ENCODE assay signal across 8 mouse cellular contexts in genomic region chr5:146794084-146794852, GRCm38 (mm10). TPM values are rescaled to one million over a fixed set of nuclear protein-coding genes. Genes with fewer than 3 reads are reported as not detected.
DNase-seq lines count a peak whose midpoint lies in the region; ATAC-seq lines count a peak whose summit lies in the region.

No protein-coding gene starts in this region.

- H3K27ac ChIP-seq in heart, embryonic 11.5 days (ENCODE audit: low read depth, low read length) = peak overlapping the region; percentile 95

- H3K27me3 ChIP-seq in heart, embryonic 11.5 days (ENCODE audit: control insufficient read depth, insufficient read depth, low read length) = no peaks in the 10 kb centered on the region

- peaks cover 28% of the 10 kb centered on the region for H3K4me1 ChIP-seq in heart, embryonic 11.5 days (ENCODE audit: control insufficient read depth, insufficient read depth, low read length)

- peak overlapping the region; percentile 72 for H3K4me2 ChIP-seq in heart, embryonic 11.5 days

- WGBS in heart, embryonic 11.5 days (ENCODE audit: insufficient replicate concordance) = 1% methylated on average over 75 of the region's 83 CpGs

- DNase-seq in frontal cortex, postnatal 10 days (ENCODE audit: low spot score in 2 of 2) = peak; percentile 42 to 60
- DNase-seq in frontal cortex, adult 2 months (ENCODE audit: extremely low spot score in 1 of 2, low spot score in 1 of 2) = no peak
- peak; percentile 56 for DNase-seq in CD4-positive helper T cell, adult 2 months (ENCODE audit: low read depth, low spot score)
- DNase-seq in embryo, embryonic 10 days (ENCODE audit: low spot score) = peak; percentile 55
- peak; percentile 39 to 56 for DNase-seq in kidney, postnatal 25 days
- DNase-seq in testis, postnatal 10 days (ENCODE audit: low spot score) = peak; percentile 75

- peak overlapping the region; percentile 97 for H3K4me3 ChIP-seq in heart, embryonic 11.5 days (ENCODE audit: low read depth, low read length)

- peak overlapping the region; percentile 96 for H3K9ac ChIP-seq in heart, embryonic 11.5 days (ENCODE audit: low read depth, low read length)

- H3K9me3 ChIP-seq in heart, embryonic 11.5 days (replicated peaks; ENCODE audit: control insufficient read depth, low read length) = no peaks in the 10 kb centered on the region

- ATAC-seq in heart, embryonic 11.5 days (replicated peaks; ENCODE audit: insufficient number of reproducible peaks, low FRiP score, low TSS enrichment) = peak; percentile 38
- 0 out of 2 replicates have a peak, but pooled peaks have one; percentile 5 for ATAC-seq in megakaryocyte-erythroid progenitor cell, adult 5-6 weeks (replicated peaks; ENCODE audit: low FRiP score, low TSS enrichment, poor library complexity, severe bottlenecking)

- H3K36me3 ChIP-seq in heart, embryonic 11.5 days (ENCODE audit: control insufficient read depth, insufficient read depth, low read length) = no peaks in the 10 kb centered on the region

RNA-seq across cellular contexts. Expression of gene Usp12, which starts 0.5 kb away (rescaled TPM):
- 33.9 and 35.9 TPM in 2 replicates for polyA plus RNA-seq in frontal cortex, adult 2 months (2012; rRNA removed)
- polyA plus RNA-seq in heart, embryonic 11.5 days (2014; fragmentation: Nextera tagmentation; extraction: Ambion mirVana) = 9.2 and 11.1 TPM in 2 replicates
- total RNA-seq in megakaryocyte-erythroid progenitor cell, adult 5-6 weeks (2014; fragmentation: Nextera tagmentation) = 5.8 and 7.2 TPM in 2 replicates
- 13.9 and 14.1 TPM in 2 replicates for total RNA-seq in megakaryocyte-erythroid progenitor cell, adult 5-6 weeks (2017)

RNA-seq across cellular contexts. Expression of gene Rpl21, which starts 38.4 kb away (rescaled TPM):
- 452 and 463 TPM in 2 replicates for polyA plus RNA-seq in frontal cortex, adult 2 months (2012; rRNA removed)
- polyA plus RNA-seq in heart, embryonic 11.5 days (2014; fragmentation: Nextera tagmentation; extraction: Ambion mirVana) = 444 and 490 TPM in 2 replicates
- 2,306 and 2,977 TPM in 2 replicates for total RNA-seq in megakaryocyte-erythroid progenitor cell, adult 5-6 weeks (2014; fragmentation: Nextera tagmentation)
- 2,430 and 3,681 TPM in 2 replicates for total RNA-seq in megakaryocyte-erythroid progenitor cell, adult 5-6 weeks (2017)

RNA-seq across cellular contexts. Expression of gene Rasl11a, which starts 50.6 kb away (rescaled TPM):
- polyA plus RNA-seq in frontal cortex, adult 2 months (2012; rRNA removed) = 6.2 and 6.9 TPM in 2 replicates
- 10.9 and 11.3 TPM in 2 replicates for polyA plus RNA-seq in heart, embryonic 11.5 days (2014; fragmentation: Nextera tagmentation; extraction: Ambion mirVana)
- total RNA-seq in megakaryocyte-erythroid progenitor cell, adult 5-6 weeks (2014; fragmentation: Nextera tagmentation) = not detected in 2 replicates
- total RNA-seq in megakaryocyte-erythroid progenitor cell, adult 5-6 weeks (2017) = 3.7 TPM in 1 of 2 replicates, not detected in the other

Comparison
In these comparisons a context has a peak if more than half of its experiments do, and no peak if none do; other contexts are left out.
1. DNase-seq: peak in frontal cortex, postnatal 10 days (2 of 2), CD4-positive helper T cell, adult 2 months (single experiment), embryo, embryonic 10 days (single experiment), kidney, postnatal 25 days (2 of 2) and testis, postnatal 10 days (single experiment); none in frontal cortex, adult 2 months (0 of 2).